Mouse (Mus musculus) forebrain, embryonic 14.5 days (tissue): Measurements from ENCODE around the gene Slc38a11. TPM values are rescaled to one million over a fixed set of nuclear protein-coding genes. Genes with fewer than 3 reads are reported as not detected.
A peak's percentile ranks its signal among the peaks of the same experiment; 100 is the strongest.

Experiments used
- ATAC-seq: fragments of 200-750 bp; cut with Nextera tagmentation; 2 replicates; pipeline ENCODE4 v1.8.0; 2017; ENCODE audit warnings: mild to moderate bottlenecking, moderate library complexity
- DNase-seq: peaks from one replicate; pipeline ENCODE4 v3.0.0-alpha.2; 2015; ENCODE audit warnings: low spot score
- H3K27ac ChIP-seq: fragments of 300-500 bp; sonication (generic); 2 replicates; pipeline ENCODE4 v1.5.1; 2014; ENCODE audit warnings: low read depth, mild to moderate bottlenecking, control low read depth, low read length, moderate library complexity
- H3K27me3 ChIP-seq: fragments of 300-500 bp; sonication (generic); replicated peaks from 2 replicates; pipeline ENCODE4 v1.6.1; 2014; ENCODE audit warnings: low read length, control low read depth, mixed read lengths; ENCODE audit not compliant: control insufficient read depth, insufficient read depth
- H3K36me3 ChIP-seq: fragments of 300-500 bp; sonication (generic); 2 replicates; pipeline ENCODE4 v1.6.1; 2014; ENCODE audit warnings: low read length, control low read depth; ENCODE audit not compliant: control insufficient read depth, insufficient read depth
- H3K4me1 ChIP-seq: fragments of 300-500 bp; sonication (generic); 2 replicates; pipeline ENCODE4 v1.6.1; 2014; ENCODE audit warnings: antibody characterized with exemption, low read length, control low read depth; ENCODE audit not compliant: control insufficient read depth, insufficient read depth
- H3K4me2 ChIP-seq: fragments of 300-500 bp; sonication (generic); 2 replicates; pipeline ENCODE4 v1.6.1; 2014; ENCODE audit warnings: mild to moderate bottlenecking, control low read depth, low read length
- H3K4me3 ChIP-seq: fragments of 300-500 bp; sonication (generic); 2 replicates; pipeline ENCODE4 v1.5.1; 2014; ENCODE audit warnings: low read depth, low read length, control low read depth
- H3K9ac ChIP-seq: fragments of 300-500 bp; sonication (generic); 2 replicates; pipeline ENCODE4 v1.6.1; 2014; ENCODE audit warnings: mild to moderate bottlenecking, low read length, control low read depth, moderate library complexity
- H3K9me3 ChIP-seq: fragments of 300-500 bp; sonication (generic); replicated peaks from 2 replicates; pipeline ENCODE4 v1.6.1; 2016; ENCODE audit warnings: low read length, control low read depth, mixed read lengths; ENCODE audit not compliant: control insufficient read depth
- WGBS: fragments of 180-500 bp; shearing (Covaris S2); extraction: QIAGEN DNeasy Blood & Tissue Kit; methylation state at CpG from one replicate; pipeline ENCODE4 v1.1.7; 2014; 5-methylcytosine and 5-hydroxymethylcytosine counted together
- polyA plus RNA-seq: library from polyadenylated mRNA; unstranded; fragments of >200 nt; fragmentation: Nextera tagmentation; extraction: Ambion mirVana; gene quantifications from 2 replicates; pipeline ENCODE4 v1.2.1, GENCODE M21; 2014

Slc38a11 gene
- polyA plus RNA-seq, 1 experiment from 2014 or later: 2.2 TPM

GRCm38 (mm10) chr2:65382485-65382884, 18.7 kb upstream of the Slc38a11 start:
- Histone ChIP-seq H3K36me3 (no peaks in the 10 kb centered on the region), H3K4me2 (no peak overlapping the region), H3K27ac (no peak overlapping the region), H3K9me3 (no peaks in the 10 kb centered on the region), H3K9ac (no peak overlapping the region), H3K27me3 (no peaks in the 10 kb centered on the region), H3K4me3 (no peak overlapping the region), H3K4me1 (no peaks in the 10 kb centered on the region)
- DNase-seq: peak; percentile 14
- 43% methylated on average over 4 of the region's 4 CpGs for WGBS
- no peak for ATAC-seq

GRCm38 (mm10) chr2:65378425-65378824, 14.6 kb upstream of the Slc38a11 start:
- 80% methylated on average over 4 of the region's 4 CpGs for WGBS
- H3K9me3 ChIP-seq: no peaks in the 10 kb centered on the region
- no peak overlapping the region for H3K4me3 ChIP-seq
- H3K27me3 ChIP-seq: no peaks in the 10 kb centered on the region
- H3K36me3 ChIP-seq: no peaks in the 10 kb centered on the region
- DNase-seq (no peak), ATAC-seq (no peak)
- no peak overlapping the region for H3K27ac ChIP-seq
- no peak overlapping the region for H3K9ac ChIP-seq
- H3K4me2 ChIP-seq: no peak overlapping the region
- no peaks in the 10 kb centered on the region for H3K4me1 ChIP-seq

- WGBS: 87% methylated on average over 5 of the region's 5 CpGs
- no peak overlapping the region for H3K9ac ChIP-seq
- ATAC-seq: no peak
Measured at GRCm38 (mm10) chr2:65374410-65374809, 10.6 kb upstream of the Slc38a11 start.

GRCm38 (mm10) chr2:65373076-65373475, 9.2 kb upstream of the Slc38a11 start:
- H3K9me3 ChIP-seq: no peaks in the 10 kb centered on the region
- no peak overlapping the region for H3K27ac ChIP-seq
- no peak overlapping the region for H3K4me2 ChIP-seq
- DNase-seq (no peak), ATAC-seq (no peak)
- no peak overlapping the region for H3K4me3 ChIP-seq
- H3K27me3 ChIP-seq: no peaks in the 10 kb centered on the region
- H3K9ac ChIP-seq: no peak overlapping the region
- WGBS: 95% methylated on average over 4 of the region's 4 CpGs
- no peaks in the 10 kb centered on the region for H3K36me3 ChIP-seq
- H3K4me1 ChIP-seq: no peaks in the 10 kb centered on the region

More at GRCm38 (mm10) chr2:65374410-65374809, 10.6 kb upstream of the Slc38a11 start:
- Histone ChIP-seq H3K27me3 (no peaks in the 10 kb centered on the region), H3K36me3 (no peaks in the 10 kb centered on the region), H3K9me3 (no peaks in the 10 kb centered on the region), H3K4me2 (no peak overlapping the region), H3K4me3 (no peak overlapping the region), H3K27ac (no peak overlapping the region), H3K4me1 (no peaks in the 10 kb centered on the region)
- no peak for DNase-seq

GRCm38 (mm10) chr2:65360736-65361475, 2.9 kb downstream of the Slc38a11 start:
- 47% methylated on average over 9 of the region's 9 CpGs for WGBS
- ATAC-seq (no peak), DNase-seq (no peak)
- Histone ChIP-seq H3K4me2 (no peak overlapping the region), H3K9me3 (no peaks in the 10 kb centered on the region), H3K4me3 (no peak overlapping the region), H3K36me3 (no peaks in the 10 kb centered on the region), H3K27ac (no peak overlapping the region), H3K9ac (no peak overlapping the region), H3K27me3 (0 out of 2 replicates have a peak, but pooled peaks cover 2% of the 10 kb centered on the region), H3K4me1 (no peaks in the 10 kb centered on the region; the same call in 1 of the 2 replicates)

GRCm38 (mm10) chr2:65347367-65347766, 16.5 kb downstream of the Slc38a11 start:
- H3K4me1 ChIP-seq: no peaks in the 10 kb centered on the region
- DNase-seq: no peak
- H3K36me3 ChIP-seq: no peaks in the 10 kb centered on the region
- WGBS: 82% methylated on average over 4 of the region's 4 CpGs
- no peak overlapping the region for H3K4me3 ChIP-seq
- H3K27ac ChIP-seq: no peak overlapping the region
- no peak overlapping the region for H3K9ac ChIP-seq
- no peaks in the 10 kb centered on the region for H3K9me3 ChIP-seq
- ATAC-seq: no peak
- H3K27me3 ChIP-seq: no peaks in the 10 kb centered on the region
- H3K4me2 ChIP-seq: no peak overlapping the region

GRCm38 (mm10) chr2:65346915-65347314, 16.9 kb downstream of the Slc38a11 start:
- Histone ChIP-seq H3K4me1 (no peaks in the 10 kb centered on the region), H3K27me3 (no peaks in the 10 kb centered on the region), H3K4me3 (no peak overlapping the region), H3K4me2 (no peak overlapping the region), H3K9ac (no peak overlapping the region), H3K9me3 (no peaks in the 10 kb centered on the region), H3K27ac (no peak overlapping the region), H3K36me3 (no peaks in the 10 kb centered on the region)
- DNase-seq (peak; percentile 22), ATAC-seq (no peak)
- WGBS: 70% methylated on average over 1 of the region's 1 CpGs

GRCm38 (mm10) chr2:65346037-65346436, 17.8 kb downstream of the Slc38a11 start:
- Histone ChIP-seq H3K27ac (no peak overlapping the region), H3K9me3 (no peaks in the 10 kb centered on the region), H3K36me3 (no peaks in the 10 kb centered on the region), H3K4me2 (no peak overlapping the region), H3K27me3 (no peaks in the 10 kb centered on the region), H3K4me1 (no peaks in the 10 kb centered on the region), H3K4me3 (no peak overlapping the region), H3K9ac (no peak overlapping the region)
- 91% methylated on average over 5 of the region's 5 CpGs for WGBS
- DNase-seq (no peak), ATAC-seq (no peak)

- 89% methylated on average over 10 of the region's 10 CpGs for WGBS
- no peaks in the 10 kb centered on the region for H3K27me3 ChIP-seq
- H3K4me1 ChIP-seq: no peaks in the 10 kb centered on the region
- H3K4me2 ChIP-seq: no peak overlapping the region
- H3K9me3 ChIP-seq: no peaks in the 10 kb centered on the region
- H3K9ac ChIP-seq: no peak overlapping the region
- H3K36me3 ChIP-seq: no peaks in the 10 kb centered on the region
- no peak overlapping the region for H3K4me3 ChIP-seq
- DNase-seq: no peak
- H3K27ac ChIP-seq: no peak overlapping the region
- no peak for ATAC-seq
Measured at GRCm38 (mm10) chr2:65342057-65342456, 21.8 kb downstream of the Slc38a11 start.
